Mouse (Mus musculus): Measurements from ENCODE around the gene S100a13. TPM values are rescaled to one million over a fixed set of nuclear protein-coding genes. Genes with fewer than 3 reads are reported as not detected.

The S100a13 gene
- polyA plus RNA-seq, 1 experiment from 2014 or later, result 12.1 TPM

Other genes with a start within 250 kb of the S100a13 start
- gene Dennd4b, start 249.2 kb upstream of the S100a13 start, polyA plus RNA-seq (2016; fragmentation: Nextera tagmentation; extraction: Ambion mirVana), result 6.6 and 6.9 TPM in 2 replicates
- gene Gatad2b, start 221.3 kb upstream of the S100a13 start, polyA plus RNA-seq (2016; fragmentation: Nextera tagmentation; extraction: Ambion mirVana), result 15.5 and 15.9 TPM in 2 replicates
- gene Slc27a3, start 124.5 kb upstream of the S100a13 start, polyA plus RNA-seq (2016; fragmentation: Nextera tagmentation; extraction: Ambion mirVana), result 15.8 and 22.0 TPM in 2 replicates
- gene Ints3, start 80.8 kb upstream of the S100a13 start, polyA plus RNA-seq (2016; fragmentation: Nextera tagmentation; extraction: Ambion mirVana), result 42.4 and 44.3 TPM in 2 replicates
- gene Npr1, start 48.6 kb upstream of the S100a13 start, polyA plus RNA-seq (2016; fragmentation: Nextera tagmentation; extraction: Ambion mirVana), result 2.5 and 2.6 TPM in 2 replicates
- 319 and 328 TPM in 2 replicates for gene Ilf2, start 38.3 kb upstream of the S100a13 start, polyA plus RNA-seq (2016; fragmentation: Nextera tagmentation; extraction: Ambion mirVana)
- 78.4 and 79.8 TPM in 2 replicates for gene Snapin, start 23.4 kb upstream of the S100a13 start, polyA plus RNA-seq (2016; fragmentation: Nextera tagmentation; extraction: Ambion mirVana)
- 220 and 221 TPM in 2 replicates for gene Chtop, start 4.9 kb upstream of the S100a13 start, polyA plus RNA-seq (2016; fragmentation: Nextera tagmentation; extraction: Ambion mirVana)
- 4.5 and 6.4 TPM in 2 replicates for gene S100a1, start within 50 bp of the S100a13 start, polyA plus RNA-seq (2016; fragmentation: Nextera tagmentation; extraction: Ambion mirVana)
- not detected in 2 replicates for gene S100a14, start 12.4 kb downstream of the S100a13 start, polyA plus RNA-seq (2016; fragmentation: Nextera tagmentation; extraction: Ambion mirVana)
- 33.5 and 41.9 TPM in 2 replicates for gene S100a16, start 22.8 kb downstream of the S100a13 start, polyA plus RNA-seq (2016; fragmentation: Nextera tagmentation; extraction: Ambion mirVana)
- gene S100a3, start 46.1 kb downstream of the S100a13 start, polyA plus RNA-seq (2016; fragmentation: Nextera tagmentation; extraction: Ambion mirVana), result not detected in 2 replicates
- gene S100a2, start 75.8 kb downstream of the S100a13 start, polyA plus RNA-seq (2016; fragmentation: Nextera tagmentation; extraction: Ambion mirVana), result not detected in 2 replicates
- not detected in 2 replicates for gene Gm42674, start 87.5 kb downstream of the S100a13 start, polyA plus RNA-seq (2016; fragmentation: Nextera tagmentation; extraction: Ambion mirVana)
- 1.4 and 1.7 TPM in 2 replicates for gene S100a4, start 89.3 kb downstream of the S100a13 start, polyA plus RNA-seq (2016; fragmentation: Nextera tagmentation; extraction: Ambion mirVana)
- not detected in 2 replicates for gene S100a5, start 94.1 kb downstream of the S100a13 start, polyA plus RNA-seq (2016; fragmentation: Nextera tagmentation; extraction: Ambion mirVana)
- gene S100a6, start 98.4 kb downstream of the S100a13 start, polyA plus RNA-seq (2016; fragmentation: Nextera tagmentation; extraction: Ambion mirVana), result 23.8 and 28.5 TPM in 2 replicates
- 0.14 TPM in 1 of 2 replicates, not detected in the other for gene S100a7a, start 139.6 kb downstream of the S100a13 start, polyA plus RNA-seq (2016; fragmentation: Nextera tagmentation; extraction: Ambion mirVana)
- gene S100a8, start 154.5 kb downstream of the S100a13 start, polyA plus RNA-seq (2016; fragmentation: Nextera tagmentation; extraction: Ambion mirVana), result 5.7 and 12.9 TPM in 2 replicates
- 4.1 and 7.5 TPM in 2 replicates for gene S100a9, start 181.3 kb downstream of the S100a13 start, polyA plus RNA-seq (2016; fragmentation: Nextera tagmentation; extraction: Ambion mirVana)
- gene Pglyrp4, start 212.5 kb downstream of the S100a13 start, polyA plus RNA-seq (2016; fragmentation: Nextera tagmentation; extraction: Ambion mirVana), result not detected in 2 replicates

All from midbrain, embryonic 12.5 days (tissue).